Mouse (Mus musculus) liver, embryonic 11.5 days (tissue): Measurements from ENCODE around the gene Flna. TPM values are rescaled to one million over a fixed set of nuclear protein-coding genes. Genes with fewer than 3 reads are reported as not detected.

Experiments used
- ATAC-seq: fragments of 200-750 bp; cut with Nextera tagmentation; replicated peaks from 2 replicates; pipeline ENCODE4 v1.8.0; 2017; ENCODE audit warnings: moderate number of reproducible peaks, mild to moderate bottlenecking, moderate TSS enrichment, moderate library complexity; ENCODE audit not compliant: low FRiP score
- DNase-seq: peaks from one replicate; pipeline ENCODE4 v3.0.0-alpha.2; 2017; ENCODE audit warnings: low spot score
- H3K27ac ChIP-seq: fragments of 300-500 bp; sonication (generic); 2 replicates; pipeline ENCODE4 v1.5.1; 2014; ENCODE audit warnings: mild to moderate bottlenecking, low read depth, low read length, control low read depth
- H3K27me3 ChIP-seq: fragments of 300-500 bp; sonication (generic); replicated peaks from 2 replicates; pipeline ENCODE4 v1.6.1; 2014; ENCODE audit warnings: low read length, mixed read lengths; ENCODE audit not compliant: control insufficient read depth, insufficient read depth
- H3K36me3 ChIP-seq: fragments of 300-500 bp; sonication (generic); 2 replicates; pipeline ENCODE4 v1.6.1; 2014; ENCODE audit warnings: mild to moderate bottlenecking, low read length, moderate library complexity, mixed read lengths; ENCODE audit not compliant: control insufficient read depth, insufficient read depth
- H3K4me1 ChIP-seq: fragments of 300-500 bp; sonication (generic); replicated peaks from 2 replicates; pipeline ENCODE4 v1.6.1; 2014; ENCODE audit warnings: low read length, mixed read lengths; ENCODE audit not compliant: control insufficient read depth, insufficient read depth
- H3K4me2 ChIP-seq: fragments of 300-500 bp; sonication (generic); 2 replicates; pipeline ENCODE4 v1.6.1; 2014; ENCODE audit warnings: mild to moderate bottlenecking, control low read depth, moderate library complexity
- H3K4me3 ChIP-seq: fragments of 300-500 bp; sonication (generic); 2 replicates; pipeline ENCODE4 v1.5.1; 2014; ENCODE audit warnings: low read depth, low read length, control low read depth
- H3K9ac ChIP-seq: fragments of 300-500 bp; sonication (generic); 2 replicates; pipeline ENCODE4 v1.6.1; 2014; ENCODE audit warnings: low read depth, low read length, control low read depth
- H3K9me3 ChIP-seq: fragments of 300-500 bp; sonication (generic); 2 replicates; pipeline ENCODE4 v1.6.1; 2016; ENCODE audit warnings: low read length, inconsistent platforms, mixed read lengths; ENCODE audit not compliant: control insufficient read depth
- WGBS: fragments of 180-500 bp; shearing (Covaris S2); extraction: QIAGEN DNeasy Blood & Tissue Kit; methylation state at CpG from one replicate; pipeline ENCODE4 v1.1.7; 2014; 5-methylcytosine and 5-hydroxymethylcytosine counted together
- microRNA-seq: library from miRNA; unstranded; fragments of <30 nt; microRNA quantifications from one replicate; pipeline ENCODE4, GENCODE M21; 2017; ENCODE audit warnings: borderline number of aligned reads
- polyA plus RNA-seq: library from polyadenylated mRNA; unstranded; fragments of >200 nt; fragmentation: Nextera tagmentation; extraction: Ambion mirVana; gene quantifications from 2 replicates; pipeline ENCODE4 v1.2.1, GENCODE M21; 2014

The Flna gene
- polyA plus RNA-seq, 1 experiment from 2014 or later: 175 TPM

DNA sequence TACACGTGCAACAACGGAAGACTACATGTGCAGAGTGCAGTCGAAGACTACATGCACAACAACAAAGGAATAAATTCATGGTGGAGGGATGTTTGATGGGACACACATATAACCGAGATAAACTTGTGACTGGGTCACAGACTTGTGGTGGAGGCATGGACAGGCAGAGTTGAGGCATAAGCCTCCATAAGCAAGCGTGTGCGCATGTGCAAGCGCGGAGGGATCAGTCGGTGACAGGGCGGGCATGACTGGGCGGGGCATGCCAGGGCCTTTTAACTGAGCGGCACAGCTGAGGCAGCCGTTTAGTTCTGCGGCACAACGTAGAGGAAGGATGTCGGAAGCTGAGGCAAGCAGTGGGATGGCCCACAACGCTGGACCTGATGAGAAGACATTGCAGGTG lies 72.7 kb downstream of the Flna start, which contains the start of gene Tktl1:
Gene Tktl1 (plus strand): TSS at position 301 of the 400 bp plus-strand sequence.
- Histone ChIP-seq H3K4me1 (no peaks in the 10 kb centered on the region), H3K27ac (no peak within 1 kb of the TSS), H3K4me3 (no peak within 1 kb of the TSS), H3K27me3 (no peaks in the 10 kb centered on the region), H3K9ac (no peak within 1 kb of the TSS), H3K36me3 (no peaks in the 10 kb centered on the region), H3K9me3 (no peaks in the 10 kb centered on the region), H3K4me2 (no peak within 1 kb of the TSS)
- no peak for ATAC-seq
- no peak for DNase-seq
- 85% methylated on average over 17 of the region's 17 CpGs for WGBS

Small RNAs within 50 kb of the gene (microRNA-seq; reads per million reads assigned to microRNA genes)
- gene Mir7091: 3.2 reads per million

Other genes with a start within 250 kb of the Flna start
- gene Irak1, start 225.9 kb downstream of the Flna start, polyA plus RNA-seq: 51.8 and 61.0 TPM in 2 replicates
- not detected in 2 replicates for gene Opn1mw, start 122.4 kb downstream of the Flna start, polyA plus RNA-seq
- 10.5 and 11.8 TPM in 2 replicates for gene Mecp2, start 114.5 kb downstream of the Flna start, polyA plus RNA-seq
- gene Tex28, start 82.0 kb downstream of the Flna start, polyA plus RNA-seq: not detected in 2 replicates
- not detected in 2 replicates for gene Tktl1, start 72.6 kb downstream of the Flna start, polyA plus RNA-seq
- 20.7 and 23.2 TPM in 2 replicates for gene Emd, start 4.9 kb upstream of the Flna start, polyA plus RNA-seq
- gene Rpl10, start 21.0 kb upstream of the Flna start, polyA plus RNA-seq: 887 and 939 TPM in 2 replicates
- 48.5 and 49.8 TPM in 2 replicates for gene Taz, start 32.1 kb upstream of the Flna start, polyA plus RNA-seq
- 12.1 and 15.3 TPM in 2 replicates for gene Dnase1l1, start 32.5 kb upstream of the Flna start, polyA plus RNA-seq
- gene Atp6ap1, start 47.3 kb upstream of the Flna start, polyA plus RNA-seq: 90.5 and 103 TPM in 2 replicates
- gene Gdi1, start 55.2 kb upstream of the Flna start, polyA plus RNA-seq: 112 and 122 TPM in 2 replicates
- gene Fam50a, start 63.2 kb upstream of the Flna start, polyA plus RNA-seq: 55.0 and 55.1 TPM in 2 replicates
- 3.6 and 5.8 TPM in 2 replicates for gene Plxna3, start 79.2 kb upstream of the Flna start, polyA plus RNA-seq
- gene Lage3, start 103.8 kb upstream of the Flna start, polyA plus RNA-seq: 94.4 and 102 TPM in 2 replicates
- gene Ubl4a, start 123.4 kb upstream of the Flna start, polyA plus RNA-seq: 72.0 and 75.4 TPM in 2 replicates
- gene Slc10a3, start 123.5 kb upstream of the Flna start, polyA plus RNA-seq: 11.9 and 13.0 TPM in 2 replicates
- gene Fam3a, start 143.5 kb upstream of the Flna start, polyA plus RNA-seq: 16.8 and 18.5 TPM in 2 replicates
- gene Ikbkg, start 143.5 kb upstream of the Flna start, polyA plus RNA-seq: 19.2 and 23.0 TPM in 2 replicates
- 65.0 and 76.6 TPM in 2 replicates for gene G6pdx, start 179.4 kb upstream of the Flna start, polyA plus RNA-seq
- not detected in 2 replicates for gene Gm6880, start 231.6 kb upstream of the Flna start, polyA plus RNA-seq